Mouse (Mus musculus): ENCODE data around the gene Gnptg.
"Not testable (repeated sequence)": the region's sequence is repeated elsewhere in the genome, so short reads cannot be mapped to it uniquely, and the experiment has no call there.

Gene Gnptg

DNA sequence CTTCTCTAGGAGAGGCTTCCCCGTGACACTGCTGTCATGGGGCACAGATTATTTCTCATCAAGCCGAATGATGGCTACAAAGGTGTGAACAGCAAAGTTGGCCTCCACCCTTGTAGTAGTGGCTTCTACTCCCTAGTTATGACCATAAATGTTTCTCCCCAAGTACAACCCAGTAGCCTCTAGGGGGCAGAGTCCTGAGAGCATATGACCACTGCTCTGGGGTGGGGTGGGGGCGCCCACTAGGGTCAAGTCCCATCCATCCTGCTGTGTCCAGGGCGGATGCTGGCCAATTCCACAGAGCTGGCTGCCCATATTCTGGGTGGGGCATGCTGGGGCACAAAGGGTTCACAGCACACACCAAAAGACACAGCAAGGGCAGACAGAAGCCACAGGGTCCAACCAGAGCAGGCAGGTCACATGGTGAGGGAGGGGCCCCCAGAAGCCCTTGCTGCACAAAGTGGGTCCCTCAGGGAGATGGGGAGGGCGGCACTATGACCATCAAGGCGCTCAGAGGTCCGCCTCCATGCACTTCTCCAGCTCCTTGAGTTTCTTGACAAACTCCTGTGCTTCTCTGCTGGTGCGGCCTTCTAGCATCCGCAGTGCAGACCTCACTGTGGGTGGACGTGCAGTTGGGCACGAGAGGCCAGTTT is 3.3 kb upstream of the Gnptg start:
- DNase-seq (ENCODE audit: low spot score), result no peak

DNA sequence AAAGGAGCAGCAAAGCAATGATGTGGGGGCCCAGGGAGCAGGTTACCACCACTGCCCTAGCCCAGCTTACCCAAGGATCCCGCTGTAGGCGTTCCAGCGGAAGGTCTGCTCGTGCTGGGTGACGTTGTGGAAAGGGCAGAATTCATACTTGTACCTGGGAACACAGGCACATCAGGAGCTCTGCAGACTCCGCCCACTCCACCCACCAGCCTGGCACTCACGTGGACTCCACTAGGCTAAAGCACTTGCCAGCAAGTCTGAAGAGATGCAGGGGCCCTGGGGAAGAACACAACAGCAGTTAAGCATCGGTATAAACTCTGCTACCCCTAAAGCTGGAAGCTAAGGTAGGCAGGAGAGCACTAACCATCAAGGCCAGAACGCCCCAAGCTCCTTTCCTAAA is 4.3 kb downstream of the Gnptg start:
- DNase-seq (ENCODE audit: low spot score), result no peak

DNA sequence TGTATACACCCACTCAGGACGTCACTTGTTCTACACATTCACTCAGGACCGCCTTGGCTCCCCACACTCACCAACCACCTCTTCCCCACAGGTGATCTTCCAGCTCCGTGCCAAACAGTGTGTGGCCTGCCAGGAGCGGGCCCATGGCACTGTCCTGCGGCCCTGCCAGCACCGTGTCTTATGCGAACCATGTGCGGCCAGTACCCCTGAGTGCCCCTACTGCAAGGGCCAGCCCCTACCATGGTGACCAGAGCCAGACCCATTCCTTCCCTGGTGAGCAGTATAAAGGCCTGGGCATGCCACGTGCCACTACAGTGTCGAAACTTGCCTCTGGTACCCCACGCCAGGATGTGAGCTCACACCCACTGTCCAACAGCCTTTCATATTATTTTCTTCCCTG is 8.3 kb downstream of the Gnptg start:
- DNase-seq (ENCODE audit: low spot score), result not testable (repeated sequence)

DNA sequence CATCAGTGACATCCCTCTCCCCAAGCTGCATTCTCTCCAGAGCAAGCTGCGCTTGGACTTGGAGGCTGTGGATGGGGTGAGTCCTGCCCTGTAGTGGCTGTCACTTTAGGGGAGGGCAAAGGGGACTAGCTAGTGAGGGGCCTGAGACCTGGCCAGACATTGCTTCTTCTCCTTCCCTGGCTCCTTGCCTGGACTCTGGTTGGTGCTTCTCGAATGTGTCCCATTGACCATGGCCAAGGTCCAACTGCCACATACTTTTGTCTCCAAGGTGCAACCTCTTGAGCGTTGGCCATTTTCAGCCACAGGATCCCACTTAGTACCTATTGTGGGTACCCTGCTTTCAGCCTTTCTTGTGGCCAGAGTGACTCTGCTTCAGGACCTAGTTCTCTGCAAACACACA is 9.2 kb downstream of the Gnptg start:
- no peak for DNase-seq (ENCODE audit: low spot score)

DNA sequence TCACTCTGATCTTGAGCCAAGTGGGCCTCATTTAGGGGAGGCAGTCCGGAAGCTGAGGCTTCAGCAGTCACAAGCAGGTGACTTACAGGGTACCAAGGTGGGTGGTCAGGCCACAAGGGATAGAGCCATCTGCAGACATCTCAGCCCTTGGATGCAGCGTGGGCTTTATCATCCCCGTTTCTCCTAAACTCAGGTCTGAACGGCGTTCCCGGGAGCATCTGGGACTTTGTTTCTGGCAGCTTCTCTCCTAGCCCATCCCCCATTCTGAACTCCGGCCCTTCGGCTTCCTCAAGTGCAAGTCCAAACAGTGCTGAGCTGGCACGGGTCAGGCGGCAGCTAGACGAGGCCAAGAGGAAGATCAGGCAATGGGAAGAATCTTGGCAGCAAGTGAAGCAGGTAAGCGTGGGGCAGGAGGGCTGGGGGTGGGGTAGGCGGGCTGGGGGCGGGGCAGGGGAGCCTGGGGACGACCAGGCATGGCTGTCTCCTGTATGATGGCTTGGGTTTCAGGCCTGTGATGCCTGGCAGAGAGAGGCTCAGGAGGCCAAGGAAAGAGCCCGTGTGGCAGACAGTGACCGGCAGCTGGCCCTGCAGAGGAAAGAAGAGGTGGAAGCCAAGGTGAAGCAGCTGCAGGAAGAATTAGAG is 9.8 kb downstream of the Gnptg start:
- not testable (repeated sequence) for DNase-seq (ENCODE audit: low spot score)

DNA sequence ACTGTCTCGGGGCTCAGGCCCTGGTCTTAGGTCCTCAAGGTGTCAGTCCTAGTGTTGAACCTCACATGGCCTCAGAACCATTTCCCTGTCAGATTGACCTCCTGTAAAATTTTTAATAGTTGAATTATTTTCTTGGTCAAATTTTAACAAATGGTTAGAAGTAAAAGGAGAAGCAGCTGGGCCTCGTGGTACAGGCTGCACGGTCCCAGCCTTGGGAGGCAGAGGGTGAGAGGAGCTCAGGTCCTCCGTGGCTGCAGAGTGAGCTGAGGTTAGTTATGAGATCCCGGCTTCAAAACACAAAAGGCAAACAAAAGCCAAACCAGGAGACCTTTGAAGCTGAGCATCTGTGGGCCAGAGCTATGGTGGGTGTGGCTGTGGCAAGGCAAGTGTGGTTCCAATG is 11.9 kb downstream of the Gnptg start:
- DNase-seq (ENCODE audit: low spot score), result no peak

DNA sequence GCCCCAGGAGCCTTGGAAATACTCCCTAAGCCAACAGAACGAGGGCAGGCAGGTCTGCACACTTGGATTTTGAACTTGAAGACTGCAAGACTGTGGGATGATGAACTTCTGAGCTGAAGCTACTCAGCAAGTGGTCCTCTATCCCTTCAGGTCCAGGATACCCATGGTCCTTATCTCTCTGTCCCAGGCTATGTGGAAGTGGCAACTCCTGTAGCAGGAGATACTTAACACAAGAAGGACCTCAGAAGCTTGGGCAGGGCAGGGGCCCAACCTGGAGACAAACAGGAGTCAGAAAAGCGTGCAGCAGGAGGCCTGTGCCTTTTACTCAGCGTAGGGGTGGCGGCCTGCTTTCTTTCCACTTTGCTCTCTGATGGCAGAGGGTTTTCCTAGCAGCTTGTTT is 14.3 kb downstream of the Gnptg start:
- DNase-seq (ENCODE audit: low spot score), result no peak

DNA sequence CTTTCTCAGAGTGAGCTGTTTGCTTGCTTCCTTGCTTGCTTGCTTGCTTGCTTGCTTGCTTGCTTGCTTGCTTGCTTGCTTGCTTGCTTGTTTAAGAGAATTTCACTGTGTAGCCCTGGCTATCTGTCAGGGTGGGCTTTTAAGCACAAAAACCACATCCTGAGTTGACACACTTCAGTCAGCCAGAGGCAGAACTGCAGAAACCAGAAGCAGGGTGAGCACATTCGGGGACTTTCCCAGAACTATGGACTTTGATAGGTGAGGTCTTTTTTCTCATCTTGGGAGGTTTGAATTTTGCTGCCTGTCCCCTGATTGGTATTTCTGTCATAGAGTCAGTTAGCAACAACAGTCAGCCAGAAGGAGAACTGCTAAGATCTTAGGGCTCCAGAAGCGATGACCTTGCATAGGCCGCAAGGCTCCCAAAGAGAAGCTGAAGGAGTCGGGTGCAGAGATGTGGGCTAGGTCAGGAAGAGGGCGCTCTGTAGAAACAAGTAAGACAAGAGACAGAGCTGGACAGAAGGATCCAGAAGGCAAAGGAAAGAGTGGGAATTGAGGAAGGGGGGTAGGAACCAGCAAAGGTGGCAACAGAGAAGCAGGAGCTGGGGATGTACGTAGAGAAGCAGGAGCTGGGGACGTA is 15.2 kb downstream of the Gnptg start:
- DNase-seq (ENCODE audit: low spot score), result no peak

DNA sequence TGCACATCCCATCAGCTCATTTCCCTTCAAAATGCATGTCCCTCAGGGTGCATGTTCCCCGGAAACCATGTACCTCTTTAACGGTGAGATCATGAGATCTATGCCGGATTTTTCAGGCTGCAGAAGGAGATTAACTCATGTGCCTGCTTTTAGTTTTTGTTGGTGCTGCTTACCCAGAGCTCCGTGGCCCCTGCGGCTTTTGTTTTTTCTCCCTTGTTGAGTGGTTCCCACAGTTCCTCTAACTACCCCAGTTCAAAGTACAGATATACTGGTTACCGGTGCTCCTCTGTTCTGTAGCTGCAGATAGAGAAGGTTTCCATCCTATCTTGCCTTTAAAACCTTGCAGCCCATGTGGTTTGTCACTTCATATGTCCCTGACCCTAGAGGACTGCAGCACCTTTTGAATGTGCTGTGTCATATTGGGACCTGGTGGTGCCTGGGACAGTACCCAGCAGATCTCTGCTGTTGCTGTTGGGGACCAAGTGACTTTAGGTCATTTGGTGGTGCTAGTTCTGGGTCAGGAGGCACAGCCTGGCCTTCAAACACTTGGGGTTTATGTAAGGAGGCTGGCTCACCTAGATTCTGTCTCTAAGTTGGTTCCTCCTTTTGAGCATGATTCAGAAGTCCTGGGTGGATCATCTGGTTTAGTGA is 16.8 kb downstream of the Gnptg start:
- DNase-seq (ENCODE audit: low spot score), result no peak

DNA sequence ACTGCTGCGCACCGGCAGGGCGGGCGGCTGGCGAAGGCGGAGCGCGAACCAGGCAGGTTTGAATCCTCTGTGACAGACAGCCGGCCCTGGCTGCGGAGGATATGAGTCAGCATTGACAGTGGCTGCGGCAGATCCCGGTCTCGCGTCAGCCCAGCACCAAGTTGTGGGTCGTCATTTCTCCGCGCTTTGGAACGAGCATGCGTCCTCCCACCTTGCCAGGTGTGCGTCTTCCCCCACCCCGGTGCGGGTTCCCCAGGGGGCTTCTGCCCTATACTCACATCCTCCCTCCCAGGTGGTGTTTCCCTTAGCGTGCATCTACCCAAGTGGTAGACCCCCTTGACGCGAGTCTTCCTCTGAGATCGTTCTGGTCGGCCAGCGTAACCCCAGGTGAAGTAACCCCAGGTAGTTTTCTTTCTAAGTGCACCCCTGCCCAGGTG is 17.4 kb downstream of the Gnptg start:
- DNase-seq (ENCODE audit: low spot score), result not testable (repeated sequence)

DNA sequence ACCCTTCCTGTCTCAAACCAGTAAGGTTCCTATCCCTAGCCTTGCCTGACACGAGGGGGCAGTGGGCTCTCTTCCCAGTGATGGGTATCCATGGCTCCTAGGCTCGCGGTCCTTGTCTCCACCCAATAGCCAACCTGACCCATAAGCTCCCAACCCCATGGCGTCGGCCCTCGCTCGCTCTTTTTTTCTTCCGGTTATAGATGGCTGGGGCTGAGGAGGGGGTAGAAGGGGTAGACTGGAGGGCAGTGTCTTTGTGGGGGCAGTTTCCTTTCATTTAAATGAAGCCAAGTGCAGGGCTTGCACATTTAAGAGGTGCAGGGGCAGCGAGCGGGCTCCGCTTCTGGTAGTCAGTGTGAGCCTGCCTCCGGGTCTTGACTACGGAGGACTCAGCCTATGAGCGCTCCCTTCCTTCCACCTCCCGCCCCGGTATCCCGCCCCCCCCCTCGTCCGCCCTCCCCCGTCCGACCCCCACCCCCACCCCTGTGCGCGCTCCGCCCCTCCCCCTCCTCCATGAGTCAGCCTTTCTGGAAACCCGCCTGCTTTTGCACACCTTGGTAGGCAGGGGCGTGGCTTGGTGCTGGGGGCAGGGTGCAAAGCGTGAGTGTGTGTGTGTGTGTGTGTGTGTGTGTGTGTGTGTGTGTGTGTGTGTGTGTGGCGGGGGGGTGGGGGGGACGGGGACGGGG is 18.0 kb downstream of the Gnptg start:
- DNase-seq (ENCODE audit: low spot score), result peak; percentile 36

DNA sequence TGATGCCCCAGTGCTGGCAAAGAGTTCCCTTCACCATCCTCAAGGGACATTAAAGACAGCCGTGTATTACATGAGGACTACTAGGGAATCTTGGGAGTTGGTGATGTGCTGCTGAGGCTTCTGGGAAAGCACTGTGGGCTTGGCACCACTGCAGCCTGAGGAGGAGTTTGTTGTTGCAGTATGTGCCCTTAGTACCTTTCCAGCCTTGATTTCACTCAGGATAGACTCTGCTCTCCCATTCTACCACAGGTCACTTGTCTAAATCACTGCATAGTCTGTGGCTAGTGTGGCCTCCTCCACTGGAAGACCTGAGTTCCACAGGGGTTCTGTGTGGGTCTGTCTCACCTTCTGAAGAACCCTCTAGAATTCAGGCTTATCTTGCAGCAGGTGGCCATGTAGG is 19.2 kb downstream of the Gnptg start:
- no peak for DNase-seq (ENCODE audit: low spot score)

DNA sequence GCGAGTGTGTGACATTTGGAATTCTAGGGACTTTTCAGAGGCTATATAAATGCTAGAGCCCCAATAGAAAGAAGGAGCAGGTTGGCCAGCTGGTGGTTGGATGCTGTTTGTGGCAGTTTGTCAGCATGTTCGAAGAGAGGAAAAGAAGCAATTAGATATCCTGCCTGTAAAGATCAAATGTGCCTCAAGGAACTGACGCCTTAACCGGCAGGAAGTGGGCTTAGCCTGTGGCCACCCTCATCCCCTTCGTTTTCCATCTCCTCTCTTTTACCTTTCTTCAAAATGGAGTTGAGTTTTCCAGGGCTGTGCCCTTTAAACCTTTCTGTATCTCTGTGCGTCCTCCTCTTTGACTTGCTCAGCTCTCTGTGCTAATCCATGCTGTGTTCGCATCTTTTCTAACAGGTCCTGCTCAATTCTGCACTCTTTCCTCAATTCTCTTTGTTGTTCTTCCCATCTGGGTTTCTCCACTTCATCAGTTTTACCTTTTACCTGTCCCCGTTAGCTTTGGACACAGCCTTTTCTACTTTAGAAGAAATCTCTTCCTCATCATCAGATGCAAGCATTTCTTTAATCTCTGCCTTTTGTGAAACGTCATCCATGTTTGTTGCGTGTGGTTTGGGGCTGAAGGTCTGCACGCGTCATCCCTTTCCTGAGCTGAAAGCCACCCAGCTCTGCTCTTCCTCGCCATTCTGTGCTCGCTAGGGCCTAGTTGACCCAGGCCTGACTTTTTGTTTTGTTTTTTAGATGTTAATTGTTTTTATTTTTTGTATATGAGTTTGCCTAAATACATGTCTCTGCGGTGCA is 20.2 kb downstream of the Gnptg start:
- DNase-seq (ENCODE audit: low spot score), result no peak

DNA sequence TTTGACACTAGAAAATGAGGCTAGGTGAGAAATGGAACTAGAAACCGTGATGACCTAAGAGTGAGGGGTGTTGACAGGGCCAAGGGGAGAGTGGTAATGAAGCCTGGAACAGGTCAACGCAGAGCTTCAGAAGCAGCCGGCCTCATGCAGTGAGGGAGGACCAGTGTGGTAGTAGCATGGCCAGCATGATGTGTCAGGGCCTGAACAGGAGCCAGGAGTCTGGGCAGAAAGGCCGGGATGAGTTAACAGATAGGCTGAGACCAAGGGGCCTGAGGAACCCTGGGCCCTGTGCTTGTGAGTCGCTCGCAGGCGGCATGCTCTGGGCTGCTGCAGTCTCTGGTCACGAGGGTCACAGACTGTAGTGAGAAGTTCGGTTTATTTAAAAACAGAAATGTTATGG is 21.0 kb downstream of the Gnptg start:
- no peak for DNase-seq (ENCODE audit: low spot score)

DNA sequence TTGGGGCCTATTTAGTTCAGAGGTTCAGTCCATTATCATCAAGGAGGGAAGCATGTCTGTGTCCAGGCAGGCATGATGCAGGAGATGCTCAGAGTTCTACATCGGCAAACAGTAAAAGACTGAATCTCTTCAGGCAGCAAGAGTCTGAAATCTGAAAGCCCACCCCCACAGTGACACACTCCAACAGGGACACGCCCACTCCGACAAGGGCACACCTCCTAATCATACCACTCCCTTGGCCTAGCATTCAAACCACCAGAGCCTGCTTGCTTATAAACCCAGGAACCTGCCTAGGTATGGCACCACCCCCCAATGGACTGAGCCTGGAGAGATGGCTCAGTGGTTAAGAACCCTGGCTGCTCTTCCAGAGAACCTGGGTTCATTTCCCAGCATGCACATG is 24.5 kb downstream of the Gnptg start:
- no peak for DNase-seq (ENCODE audit: low spot score)

DNA sequence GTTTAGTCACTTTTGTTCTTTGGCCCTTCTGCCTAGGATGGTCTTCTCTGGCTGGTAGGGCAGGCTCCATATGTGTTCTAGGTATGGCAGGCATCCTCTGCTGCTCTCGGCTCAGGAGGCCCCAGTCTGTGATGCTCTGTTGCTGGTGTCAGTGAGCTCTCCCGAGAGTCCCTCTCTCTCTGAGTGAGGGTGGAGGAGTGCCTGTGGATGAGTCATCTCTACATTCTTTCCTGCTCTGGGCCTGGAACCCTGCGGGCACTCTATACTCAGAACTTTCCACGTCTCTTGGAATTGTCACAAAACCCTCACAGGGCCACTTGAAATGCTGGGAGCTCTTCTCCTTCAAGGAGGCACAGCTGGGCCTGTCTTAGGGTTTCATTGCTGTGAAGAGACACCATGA is 28.2 kb downstream of the Gnptg start:
- DNase-seq (ENCODE audit: low spot score), result no peak

DNA sequence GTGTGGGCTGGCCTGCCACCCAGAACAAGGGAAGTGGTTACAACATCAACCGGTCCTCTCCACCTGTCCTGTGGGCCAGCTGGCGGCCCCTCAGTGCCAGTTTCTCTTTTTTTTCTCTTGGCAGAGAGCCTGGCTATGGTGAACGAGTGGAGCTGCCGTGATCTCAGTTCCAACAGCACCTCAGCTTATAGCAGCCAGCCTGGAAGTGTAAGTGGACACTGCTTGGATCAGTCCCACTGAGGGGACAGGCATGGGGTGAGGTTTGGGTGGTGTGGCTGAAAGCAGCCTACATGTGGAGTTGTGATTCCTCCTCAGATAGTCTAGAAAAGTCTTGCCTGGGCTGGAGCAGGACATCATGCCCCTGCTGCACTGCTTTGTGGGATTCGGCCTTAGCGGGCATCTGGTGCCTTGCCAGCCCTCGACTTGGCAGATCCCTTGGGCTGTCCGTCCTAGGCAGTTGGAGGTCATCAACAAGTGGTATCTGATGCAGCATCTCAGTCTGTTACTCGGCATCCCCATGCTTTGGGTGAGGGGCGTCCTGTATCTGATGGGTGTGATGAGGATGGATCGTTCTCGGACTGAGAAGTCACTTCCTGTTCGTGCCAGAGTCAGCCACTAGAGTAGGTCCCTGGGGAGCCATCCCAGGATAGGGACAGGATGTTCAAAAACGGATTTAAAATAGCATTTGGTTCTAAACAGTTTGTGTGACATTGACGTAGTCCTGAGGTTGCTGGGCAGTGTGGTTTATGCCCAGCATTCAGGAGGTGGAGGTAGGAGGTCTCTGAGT is 29.1 kb downstream of the Gnptg start:
- no peak for DNase-seq (ENCODE audit: low spot score)

DNA sequence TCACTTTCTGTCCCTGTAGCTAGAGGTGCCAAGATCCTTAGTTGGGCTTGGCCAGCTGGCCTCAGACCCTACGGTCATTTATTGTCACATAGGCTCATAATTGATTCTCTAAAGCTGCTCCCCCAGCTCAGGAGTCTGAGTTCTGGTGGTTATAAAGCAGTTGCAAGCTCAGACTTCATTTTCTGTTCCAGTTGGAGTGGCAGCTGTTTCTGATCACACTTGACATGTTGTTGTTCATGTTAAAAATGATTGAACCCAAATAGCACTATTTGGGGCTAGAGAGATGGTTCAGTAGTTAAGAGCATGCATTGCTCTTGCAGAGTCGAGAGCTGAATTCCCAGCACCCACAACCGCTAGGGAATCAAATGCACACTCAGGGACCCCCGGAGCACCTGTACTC is 29.9 kb downstream of the Gnptg start:
- DNase-seq (ENCODE audit: low spot score), result no peak

DNA sequence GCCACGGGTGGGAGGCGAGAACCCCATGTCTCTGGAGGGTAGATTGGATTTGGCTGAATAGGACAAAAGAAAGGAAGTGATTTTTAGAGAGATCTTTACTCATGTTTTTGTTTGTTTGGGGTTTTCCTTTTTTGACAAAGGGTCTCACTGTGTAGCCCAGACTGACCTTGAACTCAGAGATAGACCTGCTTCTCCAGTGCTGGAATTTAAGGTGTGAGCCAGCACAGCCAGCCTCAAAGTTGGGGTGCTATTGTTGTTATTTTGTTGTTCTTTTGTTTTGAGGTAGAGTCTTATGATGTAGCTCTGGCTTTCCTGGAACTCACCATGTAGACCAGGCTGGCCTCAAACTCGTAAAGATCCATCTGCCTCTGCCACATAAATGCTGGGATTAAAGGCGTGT is 37.5 kb downstream of the Gnptg start:
- no peak for DNase-seq (ENCODE audit: low spot score)

DNA sequence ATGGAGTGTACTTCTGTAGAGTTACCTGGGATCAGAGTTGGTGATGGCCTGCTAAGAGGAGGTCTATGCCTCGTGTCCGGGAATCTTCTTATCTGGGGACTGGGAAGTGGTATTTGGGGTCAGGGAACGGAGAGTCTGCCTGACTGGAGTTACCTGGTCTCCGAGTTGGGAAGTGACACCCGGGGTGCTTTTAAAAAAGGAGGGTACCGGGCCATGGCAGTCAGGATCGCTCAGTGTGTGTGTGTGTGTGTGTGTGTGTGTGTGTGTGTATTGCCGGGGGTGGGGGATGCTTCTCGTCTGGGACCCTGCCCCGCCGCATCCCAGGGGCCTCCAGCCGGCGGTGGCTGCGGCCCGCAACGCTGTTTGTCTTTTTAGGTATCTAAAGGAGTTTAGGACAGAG is 50.8 kb downstream of the Gnptg start:
- DNase-seq (ENCODE audit: low spot score), result no peak

Data from retina, embryonic 14.5 days (tissue).